Mouse (Mus musculus): ENCODE results near the gene Msi1. TPM values are rescaled to one million over a fixed set of nuclear protein-coding genes. Genes with fewer than 3 reads are reported as not detected.

The Msi1 gene
- 86.3 and 111 TPM in 2 replicates for polyA plus RNA-seq (2016; fragmentation: Nextera tagmentation; extraction: Ambion mirVana)

GRCm38 (mm10) chr5:115429359-115430186 lies at the start of gene Msi1:
Gene Msi1 (plus strand): TSS chr5:115429599.
- peak; percentile 85 for DNase-seq (ENCODE audit: low spot score)
- Histone ChIP-seq H3K4me3 (peak within 1 kb of the TSS; percentile 97), H3K9me3 (no peaks in the 10 kb centered on the region), H3K4me1 (peaks cover 58% of the 10 kb centered on the region), H3K36me3 (replicated peaks) (peaks cover 39% of the 10 kb centered on the region), H3K27me3 (replicated peaks; ENCODE audit: low read depth, poor library complexity, severe bottlenecking) (peaks cover 22% of the 10 kb centered on the region), H3K27ac (replicated peaks) (peak within 1 kb of the TSS; percentile 100)
- 1% methylated on average over 111 of the region's 117 CpGs for WGBS

- 27% methylated on average over 9 of the region's 9 CpGs for WGBS
- Histone ChIP-seq H3K9me3 (no peaks in the 10 kb centered on the region), H3K4me3 (no peak overlapping the region), H3K36me3 (replicated peaks) (no peaks in the 10 kb centered on the region), H3K27ac (replicated peaks) (peak overlapping the region; percentile 75), H3K4me1 (peaks cover 42% of the 10 kb centered on the region), H3K27me3 (replicated peaks; ENCODE audit: low read depth, poor library complexity, severe bottlenecking) (peaks cover 16% of the 10 kb centered on the region; the same call in 1 of the 2 replicates)
- no peak for DNase-seq (ENCODE audit: low spot score)
Measured at GRCm38 (mm10) chr5:115391935-115392334, 37.5 kb upstream of the Msi1 start.

- no peak for DNase-seq (ENCODE audit: low spot score)
- H3K27ac ChIP-seq (replicated peaks): no peak overlapping the region
- no peaks in the 10 kb centered on the region for H3K9me3 ChIP-seq
- H3K36me3 ChIP-seq (replicated peaks): no peaks in the 10 kb centered on the region
- 98% methylated on average over 1 of the region's 1 CpGs for WGBS
- no peak overlapping the region for H3K4me3 ChIP-seq
- H3K27me3 ChIP-seq (replicated peaks; ENCODE audit: low read depth, poor library complexity, severe bottlenecking): peaks cover 24% of the 10 kb centered on the region; the same call in 1 of the 2 replicates
- peaks cover 49% of the 10 kb centered on the region for H3K4me1 ChIP-seq
Measured at GRCm38 (mm10) chr5:115392969-115393368, 36.4 kb upstream of the Msi1 start.

GRCm38 (mm10) chr5:115394223-115394622 lies 35.2 kb upstream of the Msi1 start:
- H3K27me3 ChIP-seq (replicated peaks; ENCODE audit: low read depth, poor library complexity, severe bottlenecking): peaks cover 24% of the 10 kb centered on the region; the same call in 1 of the 2 replicates
- DNase-seq (ENCODE audit: low spot score): peak; percentile 59
- H3K27ac ChIP-seq (replicated peaks): peak overlapping the region; percentile 63
- 5% methylated on average over 8 of the region's 8 CpGs for WGBS
- H3K9me3 ChIP-seq: no peaks in the 10 kb centered on the region
- peaks cover 62% of the 10 kb centered on the region for H3K4me1 ChIP-seq
- no peaks in the 10 kb centered on the region for H3K36me3 ChIP-seq (replicated peaks)
- peak overlapping the region; percentile 32 for H3K4me3 ChIP-seq

GRCm38 (mm10) chr5:115394836-115395235 lies 34.6 kb upstream of the Msi1 start:
- Histone ChIP-seq H3K4me3 (peak overlapping the region; percentile 32), H3K36me3 (replicated peaks) (no peaks in the 10 kb centered on the region), H3K27me3 (replicated peaks; ENCODE audit: low read depth, poor library complexity, severe bottlenecking) (peaks cover 24% of the 10 kb centered on the region; the same call in 1 of the 2 replicates), H3K9me3 (no peaks in the 10 kb centered on the region), H3K27ac (replicated peaks) (peak overlapping the region; percentile 63), H3K4me1 (peaks cover 64% of the 10 kb centered on the region)
- no peak for DNase-seq (ENCODE audit: low spot score)
- WGBS: 21% methylated on average over 10 of the region's 10 CpGs

GRCm38 (mm10) chr5:115396654-115397053 lies 32.7 kb upstream of the Msi1 start:
- 69% methylated on average over 11 of the region's 11 CpGs for WGBS
- Histone ChIP-seq H3K4me3 (no peak overlapping the region), H3K4me1 (peaks cover 71% of the 10 kb centered on the region), H3K9me3 (no peaks in the 10 kb centered on the region), H3K36me3 (replicated peaks) (no peaks in the 10 kb centered on the region), H3K27ac (replicated peaks) (peak overlapping the region; percentile 44), H3K27me3 (replicated peaks; ENCODE audit: low read depth, poor library complexity, severe bottlenecking) (peaks cover 30% of the 10 kb centered on the region; the same call in 1 of the 2 replicates)
- DNase-seq (ENCODE audit: low spot score): no peak

- H3K4me1 ChIP-seq: peaks cover 65% of the 10 kb centered on the region
- DNase-seq (ENCODE audit: low spot score): peak; percentile 83
- no peaks in the 10 kb centered on the region for H3K36me3 ChIP-seq (replicated peaks)
- peak overlapping the region; percentile 57 for H3K4me3 ChIP-seq
- WGBS: 2% methylated on average over 48 of the region's 48 CpGs
- H3K27me3 ChIP-seq (replicated peaks; ENCODE audit: low read depth, poor library complexity, severe bottlenecking): peaks cover 33% of the 10 kb centered on the region; the same call in 1 of the 2 replicates
- H3K9me3 ChIP-seq: no peaks in the 10 kb centered on the region
- peak overlapping the region; percentile 90 for H3K27ac ChIP-seq (replicated peaks)
Measured at GRCm38 (mm10) chr5:115397839-115398780, 31.3 kb upstream of the Msi1 start.

- peaks cover 31% of the 10 kb centered on the region for H3K27me3 ChIP-seq (replicated peaks; ENCODE audit: low read depth, poor library complexity, severe bottlenecking)
- no peak for DNase-seq (ENCODE audit: low spot score)
- H3K36me3 ChIP-seq (replicated peaks): no peaks in the 10 kb centered on the region
- H3K27ac ChIP-seq (replicated peaks): peak overlapping the region; percentile 51; the same call in 1 of the 2 replicates
- no peaks in the 10 kb centered on the region for H3K9me3 ChIP-seq
- no peak overlapping the region for H3K4me3 ChIP-seq
- 88% methylated on average over 8 of the region's 8 CpGs for WGBS
- H3K4me1 ChIP-seq: peaks cover 66% of the 10 kb centered on the region
Measured at GRCm38 (mm10) chr5:115402063-115402462, 27.3 kb upstream of the Msi1 start.

GRCm38 (mm10) chr5:115403436-115404140 lies 25.8 kb upstream of the Msi1 start:
- Histone ChIP-seq H3K4me1 (peaks cover 58% of the 10 kb centered on the region), H3K4me3 (peak overlapping the region; percentile 49), H3K36me3 (replicated peaks) (no peaks in the 10 kb centered on the region), H3K9me3 (no peaks in the 10 kb centered on the region), H3K27me3 (replicated peaks; ENCODE audit: low read depth, poor library complexity, severe bottlenecking) (peaks cover 23% of the 10 kb centered on the region), H3K27ac (replicated peaks) (peak overlapping the region; percentile 89)
- peak; percentile 43 for DNase-seq (ENCODE audit: low spot score)
- 18% methylated on average over 17 of the region's 17 CpGs for WGBS

- Histone ChIP-seq H3K4me1 (peaks cover 51% of the 10 kb centered on the region), H3K4me3 (peak overlapping the region; percentile 49), H3K36me3 (replicated peaks) (no peaks in the 10 kb centered on the region), H3K9me3 (no peaks in the 10 kb centered on the region), H3K27me3 (replicated peaks; ENCODE audit: low read depth, poor library complexity, severe bottlenecking) (peaks cover 23% of the 10 kb centered on the region), H3K27ac (replicated peaks) (peak overlapping the region; percentile 89)
- whole genome bisulfite sequencing: 2% methylated on average over 18 of the region's 18 CpGs
- peak; percentile 76 for DNase-seq (ENCODE audit: low spot score)
Measured at GRCm38 (mm10) chr5:115404241-115404794, 25.1 kb upstream of the Msi1 start.

GRCm38 (mm10) chr5:115405205-115405604 lies 24.2 kb upstream of the Msi1 start:
- H3K27ac ChIP-seq (replicated peaks): peak overlapping the region; percentile 89

More at GRCm38 (mm10) chr5:115405205-115405604, 24.2 kb upstream of the Msi1 start:
- Histone ChIP-seq H3K4me1 (peaks cover 50% of the 10 kb centered on the region), H3K27me3 (replicated peaks; ENCODE audit: low read depth, poor library complexity, severe bottlenecking) (peaks cover 22% of the 10 kb centered on the region), H3K4me3 (peak overlapping the region; percentile 49; the same call in 1 of the 2 replicates), H3K36me3 (replicated peaks) (no peaks in the 10 kb centered on the region), H3K9me3 (no peaks in the 10 kb centered on the region)
- 59% methylated on average over 8 of the region's 8 CpGs for WGBS
- DNase-seq (ENCODE audit: low spot score): no peak
